Mouse (Mus musculus): ENCODE results near the gene Gpbar1. TPM values are rescaled to one million over a fixed set of nuclear protein-coding genes. Genes with fewer than 3 reads are reported as not detected.

Gene Gpbar1
- polyA plus RNA-seq, 1 experiment from 2014 or later: 0.21 TPM

DNA sequence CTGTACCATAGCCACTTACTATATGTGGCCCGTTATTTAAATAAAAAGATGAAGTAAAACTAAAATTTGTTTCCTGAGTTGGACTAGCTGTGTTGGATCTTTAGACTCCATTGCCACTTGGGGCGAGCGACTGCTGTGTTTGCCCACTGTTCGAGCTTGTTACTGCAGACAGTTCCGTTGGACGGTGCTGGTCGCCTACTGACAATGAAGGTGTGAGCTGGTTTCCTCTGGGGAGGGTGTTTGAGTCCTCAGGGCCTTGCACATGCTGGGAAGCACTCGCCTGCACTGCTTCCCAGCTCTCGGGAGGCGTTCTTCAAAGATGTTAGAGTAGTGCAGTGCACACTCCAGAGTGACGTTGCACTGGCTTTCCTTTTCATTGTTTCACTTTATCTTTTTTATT, 38.7 kb upstream of the Gpbar1 start:
- Histone ChIP-seq H3K4me1 (ENCODE audit: control insufficient read depth, insufficient read depth, low read length) (peaks cover 32% of the 10 kb centered on the region), H3K27me3 (replicated peaks; ENCODE audit: control insufficient read depth, insufficient read depth, low read length) (no peaks in the 10 kb centered on the region), H3K36me3 (ENCODE audit: control insufficient read depth, insufficient read depth, low read length) (0 out of 2 replicates have a peak, but pooled peaks cover 6% of the 10 kb centered on the region), H3K4me3 (ENCODE audit: low read depth, low read length) (no peak overlapping the region), H3K9me3 (ENCODE audit: control insufficient read depth, low read length) (no peaks in the 10 kb centered on the region), H3K4me2 (ENCODE audit: low read depth, low read length) (peak overlapping the region; percentile 90), H3K27ac (replicated peaks; ENCODE audit: low read depth, low read length) (no peak overlapping the region), H3K9ac (ENCODE audit: low read depth, low read length) (0 out of 2 replicates have a peak overlapping the region, but pooled peaks have one; percentile 34)
- DNase-seq (ENCODE audit: low spot score): no peak
- WGBS: 52% methylated on average over 11 of the region's 11 CpGs
- no peak for ATAC-seq (ENCODE audit: low read depth)

GRCm38 (mm10) chr1:74240311-74240710, 38.0 kb upstream of the Gpbar1 start:
- whole genome bisulfite sequencing: 39% methylated on average over 6 of the region's 6 CpGs
- Histone ChIP-seq H3K9me3 (ENCODE audit: control insufficient read depth, low read length) (no peaks in the 10 kb centered on the region), H3K9ac (ENCODE audit: low read depth, low read length) (no peak overlapping the region), H3K27me3 (replicated peaks; ENCODE audit: control insufficient read depth, insufficient read depth, low read length) (no peaks in the 10 kb centered on the region), H3K27ac (replicated peaks; ENCODE audit: low read depth, low read length) (peak overlapping the region; percentile 30), H3K36me3 (ENCODE audit: control insufficient read depth, insufficient read depth, low read length) (0 out of 2 replicates have a peak, but pooled peaks cover 6% of the 10 kb centered on the region), H3K4me2 (ENCODE audit: low read depth, low read length) (peak overlapping the region; percentile 3; the same call in 1 of the 2 replicates), H3K4me3 (ENCODE audit: low read depth, low read length) (no peak overlapping the region), H3K4me1 (ENCODE audit: control insufficient read depth, insufficient read depth, low read length) (peaks cover 32% of the 10 kb centered on the region)
- DNase-seq (ENCODE audit: low spot score) (peak; percentile 45), ATAC-seq (ENCODE audit: low read depth) (0 out of 2 replicates have a peak, but pooled peaks have one; percentile 17)

DNA sequence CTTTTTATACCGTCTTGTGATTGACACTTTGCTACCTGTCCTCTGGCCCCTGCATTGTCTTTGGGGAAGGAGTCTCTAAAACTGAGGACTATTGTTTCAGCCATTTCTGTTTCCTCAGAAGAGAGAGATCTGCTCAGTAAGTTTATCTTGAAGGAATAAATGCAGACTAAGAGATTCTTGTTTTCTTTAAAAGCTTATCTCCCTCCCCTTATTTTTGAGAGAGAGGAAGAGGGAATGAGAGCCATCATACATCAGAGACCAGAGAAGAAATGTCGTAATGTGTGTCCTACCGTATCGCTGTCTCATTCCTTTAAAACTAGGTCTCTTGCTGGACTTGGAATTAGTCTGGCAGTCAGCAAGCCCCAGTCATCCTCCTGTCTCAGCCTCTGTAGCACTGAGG, 37.5 kb upstream of the Gpbar1 start:
- WGBS: 78% methylated on average over 4 of the region's 4 CpGs
- no peak overlapping the region for H3K4me3 ChIP-seq (ENCODE audit: low read depth, low read length)
- peaks cover 7% of the 10 kb centered on the region; the same call in 1 of the 2 replicates for H3K36me3 ChIP-seq (ENCODE audit: control insufficient read depth, insufficient read depth, low read length)
- no peaks in the 10 kb centered on the region for H3K9me3 ChIP-seq (ENCODE audit: control insufficient read depth, low read length)
- ATAC-seq (ENCODE audit: low read depth) (no peak), DNase-seq (ENCODE audit: low spot score) (no peak)
- H3K27ac ChIP-seq (replicated peaks; ENCODE audit: low read depth, low read length): peak overlapping the region; percentile 30
- H3K4me1 ChIP-seq (ENCODE audit: control insufficient read depth, insufficient read depth, low read length): peaks cover 32% of the 10 kb centered on the region
- no peak overlapping the region for H3K9ac ChIP-seq (ENCODE audit: low read depth, low read length)
- H3K4me2 ChIP-seq (ENCODE audit: low read depth, low read length): peak overlapping the region; percentile 3; the same call in 1 of the 2 replicates
- H3K27me3 ChIP-seq (replicated peaks; ENCODE audit: control insufficient read depth, insufficient read depth, low read length): no peaks in the 10 kb centered on the region

GRCm38 (mm10) chr1:74245525-74245924, 32.8 kb upstream of the Gpbar1 start:
- H3K4me3 ChIP-seq (ENCODE audit: low read depth, low read length): no peak overlapping the region
- no peak for ATAC-seq (ENCODE audit: low read depth)
- H3K4me1 ChIP-seq (ENCODE audit: control insufficient read depth, insufficient read depth, low read length): peaks cover 2% of the 10 kb centered on the region; the same call in 1 of the 2 replicates
- H3K36me3 ChIP-seq (ENCODE audit: control insufficient read depth, insufficient read depth, low read length): peaks cover 48% of the 10 kb centered on the region
- H3K9ac ChIP-seq (ENCODE audit: low read depth, low read length): no peak overlapping the region
- H3K4me2 ChIP-seq (ENCODE audit: low read depth, low read length): no peak overlapping the region
- WGBS: 82% methylated on average over 2 of the region's 2 CpGs
- H3K27me3 ChIP-seq (replicated peaks; ENCODE audit: control insufficient read depth, insufficient read depth, low read length): no peaks in the 10 kb centered on the region
- no peak for DNase-seq (ENCODE audit: low spot score)
- H3K27ac ChIP-seq (replicated peaks; ENCODE audit: low read depth, low read length): no peak overlapping the region
- no peaks in the 10 kb centered on the region for H3K9me3 ChIP-seq (ENCODE audit: control insufficient read depth, low read length)

GRCm38 (mm10) chr1:74248799-74249198, 29.6 kb upstream of the Gpbar1 start:
- Histone ChIP-seq H3K4me3 (ENCODE audit: low read depth, low read length) (no peak overlapping the region), H3K36me3 (ENCODE audit: control insufficient read depth, insufficient read depth, low read length) (peaks cover 75% of the 10 kb centered on the region), H3K9me3 (ENCODE audit: control insufficient read depth, low read length) (no peaks in the 10 kb centered on the region), H3K27me3 (replicated peaks; ENCODE audit: control insufficient read depth, insufficient read depth, low read length) (no peaks in the 10 kb centered on the region), H3K9ac (ENCODE audit: low read depth, low read length) (no peak overlapping the region), H3K4me1 (ENCODE audit: control insufficient read depth, insufficient read depth, low read length) (no peaks in the 10 kb centered on the region), H3K27ac (replicated peaks; ENCODE audit: low read depth, low read length) (peak overlapping the region; percentile 67), H3K4me2 (ENCODE audit: low read depth, low read length) (no peak overlapping the region)
- no peak for ATAC-seq (ENCODE audit: low read depth)
- DNase-seq (ENCODE audit: low spot score): peak; percentile 55
- 39% methylated on average over 1 of the region's 1 CpGs for WGBS

DNA sequence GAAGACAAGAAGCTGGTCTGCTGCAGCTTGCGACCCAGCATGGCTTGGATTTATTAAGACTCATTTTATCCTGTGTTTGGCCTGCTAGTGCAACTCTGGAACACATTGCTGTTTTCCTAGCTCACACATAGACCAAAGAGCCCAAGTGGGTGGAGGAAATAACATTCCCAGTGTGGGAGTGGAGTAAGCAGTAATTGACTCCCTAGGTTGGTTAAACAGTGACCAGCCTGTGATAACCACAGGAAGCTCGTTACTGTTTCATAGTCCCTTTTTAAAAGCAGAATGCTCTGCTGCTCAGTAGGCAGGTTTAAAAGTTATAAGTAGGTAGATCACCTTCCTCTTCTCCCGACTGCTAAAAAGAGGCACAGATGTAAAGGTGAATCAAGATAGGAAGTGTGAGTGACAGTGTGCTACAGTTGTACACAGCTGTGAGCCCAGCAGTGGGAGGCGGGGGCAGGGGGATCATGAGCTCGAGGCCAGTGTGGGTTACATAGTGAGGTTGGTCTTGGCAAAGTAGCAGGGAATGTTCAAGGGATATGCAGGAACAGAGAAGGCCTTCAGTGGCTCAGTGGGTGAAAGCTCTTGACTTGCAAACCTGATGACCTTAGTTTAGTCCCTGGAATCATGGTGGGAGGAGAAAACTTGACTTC, 28.9 kb upstream of the Gpbar1 start:
- H3K36me3 ChIP-seq (ENCODE audit: control insufficient read depth, insufficient read depth, low read length): peaks cover 81% of the 10 kb centered on the region
- H3K9ac ChIP-seq (ENCODE audit: low read depth, low read length): no peak overlapping the region
- H3K4me2 ChIP-seq (ENCODE audit: low read depth, low read length): no peak overlapping the region
- no peaks in the 10 kb centered on the region for H3K4me1 ChIP-seq (ENCODE audit: control insufficient read depth, insufficient read depth, low read length)
- no peak overlapping the region for H3K4me3 ChIP-seq (ENCODE audit: low read depth, low read length)
- H3K27ac ChIP-seq (replicated peaks; ENCODE audit: low read depth, low read length): peak overlapping the region; percentile 42; the same call in 1 of the 2 replicates
- no peaks in the 10 kb centered on the region for H3K9me3 ChIP-seq (ENCODE audit: control insufficient read depth, low read length)
- 69% methylated on average over 5 of the region's 5 CpGs for WGBS
- DNase-seq (ENCODE audit: low spot score) (no peak), ATAC-seq (ENCODE audit: low read depth) (no peak)
- no peaks in the 10 kb centered on the region for H3K27me3 ChIP-seq (replicated peaks; ENCODE audit: control insufficient read depth, insufficient read depth, low read length)

GRCm38 (mm10) chr1:74250096-74250495, 28.3 kb upstream of the Gpbar1 start:
- Histone ChIP-seq H3K4me1 (ENCODE audit: control insufficient read depth, insufficient read depth, low read length) (no peaks in the 10 kb centered on the region), H3K27me3 (replicated peaks; ENCODE audit: control insufficient read depth, insufficient read depth, low read length) (no peaks in the 10 kb centered on the region), H3K4me3 (ENCODE audit: low read depth, low read length) (no peak overlapping the region), H3K9ac (ENCODE audit: low read depth, low read length) (no peak overlapping the region), H3K4me2 (ENCODE audit: low read depth, low read length) (no peak overlapping the region), H3K36me3 (ENCODE audit: control insufficient read depth, insufficient read depth, low read length) (peaks cover 86% of the 10 kb centered on the region), H3K9me3 (ENCODE audit: control insufficient read depth, low read length) (no peaks in the 10 kb centered on the region), H3K27ac (replicated peaks; ENCODE audit: low read depth, low read length) (no peak overlapping the region)
- 91% methylated on average over 4 of the region's 4 CpGs for WGBS
- no peak for DNase-seq (ENCODE audit: low spot score)
- no peak for ATAC-seq (ENCODE audit: low read depth)

DNA sequence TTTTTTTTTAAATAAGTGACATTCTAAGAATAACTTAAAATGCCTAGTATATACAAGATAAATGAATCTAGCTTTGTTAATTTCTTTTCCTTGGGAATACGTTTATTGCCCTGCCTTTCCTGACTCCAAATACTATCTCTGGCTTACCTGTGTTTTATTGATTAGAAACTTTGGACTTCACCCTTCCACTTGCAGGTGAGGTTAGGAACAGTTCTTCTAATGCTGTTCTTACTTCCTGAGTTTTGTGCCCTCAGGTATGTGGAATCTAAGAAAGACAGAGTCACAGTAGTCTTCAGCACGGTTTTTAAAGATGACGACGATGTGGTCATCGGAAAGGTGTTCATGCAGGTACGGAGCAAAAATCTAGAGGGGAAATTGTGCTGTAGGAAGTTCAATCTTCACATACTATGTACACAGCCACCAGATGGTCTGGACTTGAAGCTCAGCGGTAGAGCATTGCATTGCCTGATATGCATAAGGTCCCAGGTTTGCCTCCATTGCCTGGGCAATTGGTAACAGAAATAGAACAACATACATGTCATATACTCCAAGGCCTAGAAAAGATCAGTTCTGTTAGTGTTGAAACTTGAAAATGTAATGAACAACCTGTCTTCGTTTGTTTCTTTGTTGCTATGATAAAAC, 22.5 kb upstream of the Gpbar1 start:
- no peaks in the 10 kb centered on the region for H3K27me3 ChIP-seq (replicated peaks; ENCODE audit: control insufficient read depth, insufficient read depth, low read length)
- no peaks in the 10 kb centered on the region for H3K4me1 ChIP-seq (ENCODE audit: control insufficient read depth, insufficient read depth, low read length)
- 95% methylated on average over 8 of the region's 8 CpGs for WGBS
- ATAC-seq (ENCODE audit: low read depth) (no peak), DNase-seq (ENCODE audit: low spot score) (no peak)
- no peak overlapping the region for H3K9ac ChIP-seq (ENCODE audit: low read depth, low read length)
- H3K4me3 ChIP-seq (ENCODE audit: low read depth, low read length): no peak overlapping the region
- peaks cover 90% of the 10 kb centered on the region for H3K36me3 ChIP-seq (ENCODE audit: control insufficient read depth, insufficient read depth, low read length)
- H3K4me2 ChIP-seq (ENCODE audit: low read depth, low read length): no peak overlapping the region
- H3K27ac ChIP-seq (replicated peaks; ENCODE audit: low read depth, low read length): no peak overlapping the region
- H3K9me3 ChIP-seq (ENCODE audit: control insufficient read depth, low read length): no peaks in the 10 kb centered on the region

Measured in embryonic facial prominence, embryonic 14.5 days (tissue).